Mouse (Mus musculus): ENCODE data around the gene Vipas39.
A peak's percentile ranks its signal among the peaks of the same experiment; 100 is the strongest.
"Not testable (repeated sequence)": the region's sequence is repeated elsewhere in the genome, so short reads cannot be mapped to it uniquely, and the experiment has no call there.

The Vipas39 gene

GRCm38 (mm10) chr12:87266108-87266826 lies at the start of gene Vipas39, which contains the start of gene Ahsa1:
Gene Vipas39, minus strand, starts transcription at chr12:87266256.
Gene Ahsa1, plus strand, starts transcription at chr12:87266479.
- peak; percentile 95 for DNase-seq

DNA sequence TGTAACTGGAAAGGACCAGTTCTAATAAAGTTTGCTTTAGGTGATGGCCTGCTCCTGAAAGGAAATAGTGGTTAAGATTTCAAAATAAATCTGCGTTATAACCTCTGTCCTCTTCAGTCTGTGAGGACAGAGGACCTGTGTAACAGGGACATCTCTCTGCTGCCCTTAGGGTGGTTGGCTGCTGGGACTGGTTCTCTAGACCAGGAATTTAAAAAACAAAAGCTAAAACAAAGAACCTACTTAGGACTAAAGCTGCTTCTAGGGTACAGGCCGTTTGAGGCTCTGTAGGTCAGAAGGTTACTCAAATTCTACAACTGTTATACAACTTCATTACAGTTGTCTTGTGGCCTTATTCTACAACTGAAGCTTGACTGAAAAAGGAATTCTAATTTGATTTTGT lies 47.0 kb upstream of the Vipas39 start:
- DNase-seq, result no peak

DNA sequence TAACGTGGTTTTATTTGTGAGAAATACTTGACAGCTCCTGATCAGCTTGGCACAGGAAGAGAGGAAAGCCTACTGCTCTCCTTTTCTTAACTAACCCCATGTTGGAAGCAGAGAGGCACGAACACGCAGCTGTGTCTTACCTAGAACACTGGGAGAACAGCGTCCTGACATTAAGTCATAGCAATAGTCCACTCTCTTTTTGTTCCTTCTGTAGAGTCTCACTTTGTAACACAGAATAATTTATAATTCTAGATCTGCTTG lies 40.5 kb upstream of the Vipas39 start:
- not testable (repeated sequence) for DNase-seq

GRCm38 (mm10) chr12:87305767-87306583 lies 39.9 kb upstream of the Vipas39 start:
- peak; percentile 57 for DNase-seq

GRCm38 (mm10) chr12:87301189-87301588 lies 35.1 kb upstream of the Vipas39 start:
- DNase-seq, result no peak

- DNase-seq, result no peak
Measured at GRCm38 (mm10) chr12:87300441-87300690, 34.3 kb upstream of the Vipas39 start.

DNA sequence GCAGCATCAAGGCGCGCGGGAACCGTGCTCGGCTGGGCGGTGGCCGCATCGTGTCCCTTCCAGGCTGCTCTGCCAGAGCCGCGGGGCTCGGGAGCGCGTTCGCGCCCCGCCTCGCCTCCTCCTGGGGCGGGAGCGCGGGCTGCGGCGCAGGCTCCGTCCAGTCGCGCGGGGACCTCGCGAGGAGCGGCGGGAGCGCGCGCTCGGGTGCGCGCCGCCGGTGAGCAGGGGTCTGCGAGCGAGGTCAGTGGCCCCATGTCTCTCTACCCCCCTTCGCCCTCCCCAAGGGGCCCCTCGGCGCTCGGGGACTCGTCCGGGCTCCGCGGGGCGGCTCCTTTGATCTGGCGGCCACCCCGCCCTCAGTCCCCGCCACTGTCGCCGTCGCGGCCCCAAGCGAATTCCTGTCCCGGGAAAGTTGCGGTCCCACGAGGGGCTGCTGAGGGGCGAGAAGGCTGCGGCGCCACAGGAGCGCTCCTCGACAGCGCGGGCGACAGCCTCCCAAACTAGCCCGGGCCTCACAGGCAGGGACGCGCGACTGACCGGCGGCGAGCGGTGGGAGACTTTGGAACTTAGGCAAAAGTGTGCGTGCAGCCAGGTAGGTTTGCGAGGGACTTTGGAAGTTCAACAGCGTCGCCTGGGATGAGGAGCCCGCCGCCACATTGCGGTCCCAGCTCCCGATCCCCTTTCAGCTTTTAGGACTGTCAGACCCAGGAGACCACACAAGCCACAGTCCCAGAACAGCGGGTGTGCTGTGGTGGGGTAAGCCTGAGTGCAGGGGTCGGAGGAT lies 33.8 kb upstream of the Vipas39 start, which contains the start of gene Ism2:
Ism2 (minus strand) TSS at position 49 of the 784 bp plus-strand sequence.
- DNase-seq, result peak; percentile 38

- DNase-seq, result no peak
Measured at GRCm38 (mm10) chr12:87299037-87299656, 33.1 kb upstream of the Vipas39 start.

DNA sequence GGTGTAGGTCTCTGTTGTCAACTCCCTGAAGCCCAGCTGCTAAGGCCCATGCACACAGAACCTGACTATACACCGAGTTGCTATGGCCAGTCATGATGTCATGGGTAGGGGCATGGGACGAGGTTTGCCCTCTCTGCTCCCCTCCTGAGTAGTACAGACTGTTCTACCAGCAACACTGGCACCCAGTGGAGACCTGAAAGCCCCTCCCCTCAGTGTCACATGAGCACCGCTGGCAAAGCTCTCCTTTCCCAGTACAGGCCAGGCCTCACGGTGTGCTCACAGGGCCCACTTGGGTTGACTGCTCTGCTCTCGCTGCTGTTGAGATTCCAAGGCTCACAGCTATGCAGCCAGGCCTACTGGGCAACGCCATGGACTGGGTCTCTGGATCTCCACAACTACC lies 27.9 kb upstream of the Vipas39 start:
- no peak for DNase-seq

- no peak for DNase-seq
Measured at GRCm38 (mm10) chr12:87289100-87289499, 23.0 kb upstream of the Vipas39 start.

GRCm38 (mm10) chr12:87284726-87285125 lies 18.7 kb upstream of the Vipas39 start:
- no peak for DNase-seq

- DNase-seq, result no peak
Measured at GRCm38 (mm10) chr12:87284268-87284667, 18.2 kb upstream of the Vipas39 start.

DNA sequence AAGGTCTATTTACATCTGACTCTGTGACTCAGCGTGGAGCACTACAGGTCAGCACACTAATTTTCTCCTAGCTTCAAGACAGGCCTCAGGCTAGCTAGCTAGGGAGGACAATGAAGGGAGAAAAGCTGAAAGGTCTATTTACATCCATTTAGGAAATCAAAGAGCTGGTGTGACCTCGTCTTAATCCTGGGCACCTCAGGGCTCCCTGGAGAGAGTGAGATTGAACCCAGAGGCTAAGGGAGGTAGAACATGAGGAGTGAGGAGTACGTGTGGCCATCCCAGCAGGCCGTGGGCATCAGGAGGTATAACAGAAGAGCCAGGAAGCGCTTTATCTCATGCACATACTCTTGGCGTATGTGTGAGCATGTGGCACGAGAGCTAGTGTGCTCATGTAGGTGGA lies 17.6 kb upstream of the Vipas39 start:
- no peak for DNase-seq

- DNase-seq, result no peak
Measured at GRCm38 (mm10) chr12:87282743-87283142, 16.7 kb upstream of the Vipas39 start.

- DNase-seq, result no peak
Measured at GRCm38 (mm10) chr12:87281766-87282165, 15.7 kb upstream of the Vipas39 start.

DNA sequence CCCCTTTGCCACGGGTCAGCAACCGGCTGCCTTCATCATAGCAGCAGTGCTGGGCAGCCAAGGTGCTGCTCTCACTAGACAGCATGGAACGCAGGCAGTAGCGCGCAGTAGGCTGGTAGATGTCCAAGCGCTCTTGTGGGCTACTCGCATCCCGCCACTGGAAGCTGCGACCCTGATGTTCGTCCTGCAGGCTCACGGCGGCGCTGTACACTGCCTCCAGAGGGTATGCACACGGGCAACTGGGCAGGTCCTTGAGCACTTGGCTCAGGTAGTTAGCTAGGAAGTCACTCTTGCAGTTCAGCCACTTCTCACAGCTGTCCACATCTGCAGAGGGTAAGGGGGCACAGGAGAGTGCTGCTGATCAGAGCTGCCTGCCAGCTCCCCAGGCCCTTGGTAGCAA lies 13.8 kb upstream of the Vipas39 start:
- DNase-seq, result no peak

GRCm38 (mm10) chr12:87279350-87279749 lies 13.3 kb upstream of the Vipas39 start:
- DNase-seq, result no peak

- DNase-seq, result no peak
Measured at GRCm38 (mm10) chr12:87278118-87278730, 12.2 kb upstream of the Vipas39 start.

DNA sequence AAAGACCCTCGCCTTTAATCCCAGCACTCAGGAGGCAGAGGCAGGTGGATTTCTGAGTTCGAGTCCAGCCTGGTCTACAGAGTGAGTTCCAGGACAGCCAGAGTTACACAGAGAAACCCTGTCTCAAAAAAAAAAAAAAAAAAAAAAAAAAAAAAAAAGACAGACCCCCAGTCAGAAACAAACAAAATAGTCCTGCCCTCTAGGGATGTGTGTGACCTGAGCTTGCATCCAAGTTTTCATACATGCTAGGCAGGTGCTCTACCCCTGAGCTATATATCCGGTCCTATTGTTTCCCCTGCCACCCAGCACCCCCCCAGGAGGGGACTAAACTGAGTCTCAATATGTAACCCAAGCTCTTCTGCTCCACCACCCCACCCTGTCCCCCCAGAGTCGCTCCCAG lies 11.2 kb upstream of the Vipas39 start:
- DNase-seq, result not testable (repeated sequence)

DNA sequence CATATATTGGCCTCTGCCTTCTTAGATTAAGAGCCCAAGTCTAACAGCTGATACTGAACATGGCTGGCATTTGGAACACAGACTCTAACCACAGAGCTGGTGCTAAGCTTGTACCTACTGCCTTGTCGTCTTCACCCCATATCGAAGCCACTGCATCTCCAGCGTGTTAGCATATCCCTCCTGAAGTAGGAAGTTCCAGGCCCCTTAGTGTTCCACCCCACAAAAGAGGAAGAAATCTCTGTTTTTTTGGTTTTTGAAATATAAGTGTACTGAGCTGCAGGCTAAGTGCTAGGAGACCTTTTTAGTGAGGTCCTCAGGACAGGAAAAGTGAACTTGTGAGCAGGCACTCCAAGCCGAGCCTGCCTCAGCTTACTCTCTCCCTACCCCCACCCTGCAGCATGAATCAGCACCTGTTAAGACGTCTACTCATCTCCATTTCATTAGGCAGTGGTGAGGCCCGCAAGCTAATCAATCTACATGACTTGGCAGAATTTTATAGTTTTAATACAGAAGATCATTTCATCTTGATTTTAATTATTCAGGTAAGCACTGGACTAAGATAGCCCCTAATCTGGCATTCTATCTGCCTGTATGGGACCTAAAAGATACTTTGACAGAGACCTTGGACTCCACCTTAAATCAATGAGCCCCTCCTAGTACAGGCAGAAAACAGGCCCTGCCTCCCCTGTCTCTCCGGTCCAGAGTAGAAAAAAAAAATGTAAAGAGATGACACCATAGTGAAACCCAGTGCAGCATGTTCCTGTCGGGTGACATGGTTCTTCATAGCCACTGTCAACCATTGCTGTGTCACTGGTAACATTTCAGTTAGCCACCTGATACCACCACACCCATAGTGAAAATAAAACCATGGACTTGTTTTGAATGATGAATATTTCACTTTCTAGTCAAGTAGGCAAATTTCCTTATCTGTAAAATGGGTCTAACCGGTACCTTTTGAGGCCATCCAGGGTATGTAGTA lies 9.1 kb upstream of the Vipas39 start:
- DNase-seq, result no peak

DNA sequence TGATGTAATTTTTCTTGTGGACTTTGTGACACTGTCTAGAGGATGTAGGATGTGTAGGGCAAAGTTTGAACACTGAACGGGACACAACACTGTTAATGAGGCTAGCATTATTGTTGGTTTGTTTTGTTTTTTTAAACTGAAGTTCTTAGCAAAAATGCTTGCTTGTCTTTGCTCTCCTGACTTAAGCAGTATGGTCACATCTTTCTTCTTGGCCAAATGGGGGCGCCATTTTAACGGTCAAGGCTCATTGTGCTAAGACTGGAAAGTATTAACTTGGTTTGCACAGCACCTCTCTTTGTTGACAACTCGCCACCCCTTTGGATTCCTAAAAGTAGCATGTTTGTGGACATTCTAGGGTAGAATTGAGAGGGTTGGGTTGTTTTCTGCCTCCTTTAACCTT lies 1.6 kb upstream of the Vipas39 start:
- peak; percentile 45 for DNase-seq
